ENCODE assay signal across 20 mouse cellular contexts in genomic region chr15:78369641-78370040, GRCm38 (mm10). TPM values are rescaled to one million over a fixed set of nuclear protein-coding genes. Genes with fewer than 3 reads are reported as not detected.
DNase-seq lines count a peak whose midpoint lies in the region; ATAC-seq and TF ChIP-seq lines count a peak whose summit lies in the region.
"Had no signal": no experiment of that assay in that cellular context is flagged by ENCODE, and none has a peak within 500 bp of the region (broad histone marks: within the 10 kb centered on the region; RNA-seq: fewer than 3 reads in every experiment).

No protein-coding gene starts in this region.

- no peaks in the 10 kb centered on the region for H3K9me3 ChIP-seq in heart, postnatal 0 days (replicated peaks; ENCODE audit: control insufficient read depth, low read length)
- H3K9me3 ChIP-seq: forebrain, embryonic 12.5 days; heart, embryonic 10.5 days; limb, embryonic 15.5 days; midbrain, embryonic 12.5 days had no signal

- 46% methylated on average over 1 of the region's 1 CpGs for WGBS in heart, postnatal 0 days

- no peak overlapping the region for H3K4me3 ChIP-seq in heart, postnatal 0 days (ENCODE audit: low read depth, low read length)
- H3K4me3 ChIP-seq: forebrain, embryonic 12.5 days; gastrocnemius, adult 2 months; heart, embryonic 10.5 days; limb, embryonic 15.5 days; midbrain, embryonic 12.5 days had no signal

- intact Hi-C loops in heart, postnatal 25 days (cut with DNase I) = loop anchor here (1.0 to 5.0 kb wide), 2 partner anchors 112 to 192 kb away; no protein-coding TSS in a partner anchor
- intact Hi-C loops in left cerebral cortex, postnatal 4 days (cut with DNase I) = no loop called here
- intact Hi-C loops in left cerebral cortex, postnatal 36 days (cut with DNase I) = no loop called here

- ATAC-seq in heart, postnatal 0 days (ENCODE audit: insufficient read depth, low read depth) = peak; percentile 41; the same call in 1 of the 2 replicates

- H3K4me2 ChIP-seq in heart, postnatal 0 days (ENCODE audit: low read depth, low read length) = no peak overlapping the region
- H3K4me2 ChIP-seq: forebrain, embryonic 12.5 days; limb, embryonic 15.5 days; midbrain, embryonic 12.5 days had no signal

- H3K27ac ChIP-seq in heart, postnatal 0 days (ENCODE audit: low read depth) = no peak overlapping the region
- H3K27ac ChIP-seq: forebrain, embryonic 12.5 days; gastrocnemius, adult 2 months; heart, embryonic 10.5 days; limb, embryonic 15.5 days; midbrain, embryonic 12.5 days had no signal

- no peak for TF ChIP-seq EP300 in heart, postnatal 0 days (IDR thresholded peaks at IDR 0.05; ENCODE audit: low read depth)

- DNase-seq in heart, postnatal 0 days (ENCODE audit: low spot score) = no peak
- no peak for DNase-seq in heart, postnatal 25 days (ENCODE audit: low spot score)
- DNase-seq in left cerebral cortex, postnatal 4 days = peak; percentile 47
- no peak for DNase-seq in left cerebral cortex, postnatal 36 days (ENCODE audit: low spot score in 2 of 2)
- DNase-seq in Muller cell, postnatal 12 days (ENCODE audit: inconsistent ontology term) = peak; percentile 97
- peak; percentile 27 to 69 for DNase-seq in frontal cortex, postnatal 10 days (ENCODE audit: low spot score in 2 of 2)
- DNase-seq in urinary bladder, adult 18-20 months (ENCODE audit: low spot score in 2 of 2) = no peak
- no peak for DNase-seq in yolk sac, embryonic 10.5 days (ENCODE audit: low spot score)
- DNase-seq: embryo, embryonic 11 days; gastrocnemius, adult 2 months; kidney, adult 11 months; kidney, postnatal 10 days had no signal

- TF ChIP-seq CTCF in heart, postnatal 0 days (IDR thresholded peaks at IDR 0.05; ENCODE audit: low read depth) = no peak

- H3K36me3 ChIP-seq in heart, postnatal 0 days (replicated peaks; ENCODE audit: control insufficient read depth, insufficient read depth, low read length) = no peaks in the 10 kb centered on the region
- H3K36me3 ChIP-seq: forebrain, embryonic 12.5 days; G1E; heart, embryonic 10.5 days; limb, embryonic 15.5 days; midbrain, embryonic 12.5 days had no signal

- no peak overlapping the region for H3K9ac ChIP-seq in heart, postnatal 0 days (replicated peaks; ENCODE audit: low read depth, low read length)
- H3K9ac ChIP-seq: forebrain, embryonic 12.5 days; limb, embryonic 15.5 days; midbrain, embryonic 12.5 days had no signal

- H3K27me3 ChIP-seq in heart, postnatal 0 days (ENCODE audit: control insufficient read depth, insufficient read depth, low read length) = peaks cover 14% of the 10 kb centered on the region

- no peaks in the 10 kb centered on the region for H3K4me1 ChIP-seq in heart, postnatal 0 days (ENCODE audit: control insufficient read depth, insufficient read depth)
- H3K4me1 ChIP-seq: forebrain, embryonic 12.5 days; heart, embryonic 10.5 days; limb, embryonic 15.5 days; midbrain, embryonic 12.5 days had no signal

RNA-seq across cellular contexts. Expression of gene Tex33, which starts 26.1 kb away (rescaled TPM):
- not detected in 2 replicates for total RNA-seq in heart, postnatal 0 days (2014; rRNA removed; ENCODE audit: low replicate concordance)
- not detected in 2 replicates for polyA plus RNA-seq in heart, postnatal 0 days (2015; fragmentation: Nextera tagmentation; extraction: Ambion mirVana)
- not detected for total RNA-seq in heart, postnatal 25 days (2021)
- total RNA-seq in left cerebral cortex, postnatal 4 days (2021) = not detected
- total RNA-seq in left cerebral cortex, postnatal 36 days (2021) = not detected
- total RNA-seq: adrenal gland, adult 2 months; gastrocnemius, adult 2 months; hematopoietic stem cell, adult 5-6 weeks; left cerebral cortex, adult 8-10 months had no signal
- polyA plus RNA-seq: adrenal gland, adult 2 months; forebrain, embryonic 12.5 days; G1E; heart, embryonic 10.5 days; limb, embryonic 15.5 days; midbrain, embryonic 12.5 days had no signal

RNA-seq across cellular contexts. Expression of gene Tst, which starts 36.1 kb away (rescaled TPM):
- 42.4 and 50.9 TPM in 2 replicates for total RNA-seq in heart, postnatal 0 days (2014; rRNA removed; ENCODE audit: low replicate concordance)
- 21.9 and 22.0 TPM in 2 replicates for polyA plus RNA-seq in heart, postnatal 0 days (2015; fragmentation: Nextera tagmentation; extraction: Ambion mirVana)
- 10 to 100 TPM; 16.5 to 21.1 TPM for total RNA-seq in heart, postnatal 25 days (2021)
- 10 to 100 TPM; 29.2 to 30.4 TPM for total RNA-seq in left cerebral cortex, postnatal 4 days (2021)
- total RNA-seq in left cerebral cortex, postnatal 36 days (2021) = 10 to 100 TPM; 28.1 to 36.3 TPM

RNA-seq across cellular contexts. Expression of gene Mpst, which starts 36.6 kb away (rescaled TPM):
- 40.0 and 52.2 TPM in 2 replicates for total RNA-seq in heart, postnatal 0 days (2014; rRNA removed; ENCODE audit: low replicate concordance)
- polyA plus RNA-seq in heart, postnatal 0 days (2015; fragmentation: Nextera tagmentation; extraction: Ambion mirVana) = 1.1 and 1.2 TPM in 2 replicates
- 10 to 100 TPM; 39.1 to 39.6 TPM for total RNA-seq in heart, postnatal 25 days (2021)
- total RNA-seq in left cerebral cortex, postnatal 4 days (2021) = 10 to 100 TPM; 57.2 to 58.7 TPM
- 10 to 100 TPM; 32.9 to 37.0 TPM for total RNA-seq in left cerebral cortex, postnatal 36 days (2021)

RNA-seq across cellular contexts. Expression of gene Csf2rb, which starts 44.1 kb away (rescaled TPM):
- 3.5 and 3.7 TPM in 2 replicates for total RNA-seq in heart, postnatal 0 days (2014; rRNA removed; ENCODE audit: low replicate concordance)
- polyA plus RNA-seq in heart, postnatal 0 days (2015; fragmentation: Nextera tagmentation; extraction: Ambion mirVana) = 0.77 and 0.79 TPM in 2 replicates
- 1 to 10 TPM; 2.5 TPM for total RNA-seq in heart, postnatal 25 days (2021)
- total RNA-seq in left cerebral cortex, postnatal 4 days (2021) = 1 to 10 TPM; 1.3 to 2.4 TPM
- 1 to 10 TPM; 1.2 TPM for total RNA-seq in left cerebral cortex, postnatal 36 days (2021)

RNA-seq across cellular contexts. Expression of gene Kctd17, which starts 58.7 kb away (rescaled TPM):
- total RNA-seq in heart, postnatal 0 days (2014; rRNA removed; ENCODE audit: low replicate concordance) = 38.4 and 49.8 TPM in 2 replicates
- polyA plus RNA-seq in heart, postnatal 0 days (2015; fragmentation: Nextera tagmentation; extraction: Ambion mirVana) = 15.7 and 17.8 TPM in 2 replicates
- total RNA-seq in heart, postnatal 25 days (2021) = 10 to 100 TPM; 35.4 to 37.3 TPM
- 100 to 1,000 TPM; 212 to 213 TPM for total RNA-seq in left cerebral cortex, postnatal 4 days (2021)
- total RNA-seq in left cerebral cortex, postnatal 36 days (2021) = 100 to 1,000 TPM; 349 TPM

Comparison
In these comparisons a context has a peak if more than half of its experiments do, and no peak if none do; other contexts are left out.
1. DNase-seq: peak in left cerebral cortex, postnatal 4 days (single experiment), Muller cell, postnatal 12 days (single experiment) and frontal cortex, postnatal 10 days (2 of 2); none in heart, postnatal 0 days (single experiment), heart, postnatal 25 days (single experiment), left cerebral cortex, postnatal 36 days (0 of 2), urinary bladder, adult 18-20 months (0 of 2) and yolk sac, embryonic 10.5 days (single experiment).